Mouse (Mus musculus): Measurements from ENCODE around the gene Gm10486. TPM values are rescaled to one million over a fixed set of nuclear protein-coding genes. Genes with fewer than 3 reads are reported as not detected.
"Not testable (repeated sequence)": the region's sequence is repeated elsewhere in the genome, so short reads cannot be mapped to it uniquely, and the experiment has no call there.

Gm10486 gene
- total RNA-seq (2021): not detected

GRCm38 (mm10) chrX:35067084-35067483, at the start of gene Gm10486:
Gm10486 (plus strand) TSS chrX:35067384.
- DNase-seq; intact Hi-C loops (cut with DNase I): not testable (repeated sequence)

Data from heart, postnatal 36 days (tissue).